Mouse (Mus musculus): Measurements from ENCODE around the gene Kbtbd2. TPM values are rescaled to one million over a fixed set of nuclear protein-coding genes. Genes with fewer than 3 reads are reported as not detected.

Kbtbd2 gene
- polyA plus RNA-seq, 2 experiments, result 17.6 to 25.1 TPM

DNA sequence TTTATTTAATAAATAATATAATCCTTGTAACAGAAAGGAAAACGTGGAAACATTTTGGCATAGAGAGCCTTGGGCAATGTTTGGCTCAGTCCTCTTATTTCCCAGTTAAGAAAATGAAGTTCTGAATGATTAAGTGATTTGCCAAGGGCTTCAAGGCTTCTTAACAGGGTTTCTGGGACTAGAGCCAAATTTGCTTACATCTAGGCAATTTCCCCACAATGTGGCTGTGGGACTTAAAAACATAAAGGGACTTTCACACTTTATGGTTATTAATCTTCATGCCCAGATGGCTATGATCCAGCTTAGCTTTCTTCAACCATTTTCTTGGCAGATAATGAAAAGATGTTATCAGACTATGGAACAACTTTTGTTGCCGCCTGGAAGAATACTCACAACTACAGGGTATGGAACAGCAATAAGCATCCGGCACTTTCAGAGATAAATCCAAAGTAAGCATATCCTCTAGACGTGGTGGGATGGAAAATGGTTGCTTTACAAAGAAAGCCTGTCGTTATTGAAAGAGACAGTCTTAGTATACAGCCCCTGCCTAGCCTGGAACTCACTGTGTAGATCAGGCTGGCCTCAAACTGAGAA lies 51.6 kb downstream of the Kbtbd2 start:
- Histone ChIP-seq H3K4me2 (replicated peaks; ENCODE audit: low read depth, low read length, severe bottlenecking) (no peak overlapping the region), H3K9ac (ENCODE audit: low read depth, low read length, severe bottlenecking) (no peak overlapping the region), H3K4me1 (ENCODE audit: control insufficient read depth, insufficient read depth, low read length) (no peaks in the 10 kb centered on the region), H3K27ac (replicated peaks; ENCODE audit: low read depth, low read length) (no peak overlapping the region), H3K27me3 (ENCODE audit: control insufficient read depth, insufficient read depth, low read length) (no peaks in the 10 kb centered on the region), H3K4me3 (replicated peaks; ENCODE audit: low read length) (no peak overlapping the region), H3K9me3 (ENCODE audit: control insufficient read depth, low read length) (no peaks in the 10 kb centered on the region), H3K36me3 (ENCODE audit: control insufficient read depth, insufficient read depth, low read length) (peaks cover 36% of the 10 kb centered on the region)
- no peak for TF ChIP-seq POLR2A (IDR thresholded peaks at IDR 0.05; ENCODE audit: borderline replicate concordance, extremely low read depth, insufficient read depth, insufficient read length)
- 63% methylated on average over 5 of the region's 5 CpGs for WGBS
- peak; percentile 79 for DNase-seq (ENCODE audit: low spot score)
- no peak for ATAC-seq (ENCODE audit: low FRiP score, low read depth)

DNA sequence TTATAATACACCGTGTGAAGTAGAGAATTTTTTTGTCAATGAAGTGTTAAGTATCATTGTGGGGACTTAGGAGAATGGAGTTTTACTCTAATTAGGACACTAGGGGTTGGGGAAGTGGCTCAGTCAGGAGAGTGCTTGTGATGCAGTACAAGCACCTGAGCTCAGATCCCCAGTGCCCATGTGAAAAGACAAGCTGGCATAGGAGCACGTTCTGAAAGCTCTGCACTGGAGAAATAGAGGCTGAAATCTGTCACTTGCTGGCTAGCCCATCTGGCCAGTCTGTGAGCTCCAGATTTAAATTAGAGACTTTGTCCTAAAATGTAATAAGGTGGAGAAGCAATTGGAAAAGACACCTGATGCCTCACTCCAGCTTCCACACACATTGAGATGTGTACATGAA lies 65.1 kb downstream of the Kbtbd2 start:
- Histone ChIP-seq H3K4me1 (ENCODE audit: control insufficient read depth, insufficient read depth, low read length) (no peaks in the 10 kb centered on the region), H3K4me2 (replicated peaks; ENCODE audit: low read depth, low read length, severe bottlenecking) (no peak overlapping the region), H3K9ac (ENCODE audit: low read depth, low read length, severe bottlenecking) (no peak overlapping the region), H3K27me3 (ENCODE audit: control insufficient read depth, insufficient read depth, low read length) (no peaks in the 10 kb centered on the region), H3K9me3 (ENCODE audit: control insufficient read depth, low read length) (no peaks in the 10 kb centered on the region), H3K27ac (replicated peaks; ENCODE audit: low read depth, low read length) (no peak overlapping the region), H3K36me3 (ENCODE audit: control insufficient read depth, insufficient read depth, low read length) (peaks cover 62% of the 10 kb centered on the region), H3K4me3 (replicated peaks; ENCODE audit: low read length) (no peak overlapping the region)
- 91% methylated on average over 2 of the region's 2 CpGs for WGBS
- DNase-seq (ENCODE audit: low spot score), result no peak
- ATAC-seq (ENCODE audit: low FRiP score, low read depth), result no peak
- no peak for TF ChIP-seq POLR2A (IDR thresholded peaks at IDR 0.05; ENCODE audit: borderline replicate concordance, extremely low read depth, insufficient read depth, insufficient read length)

Other genes starting within 250 kb of the Kbtbd2 start
- 2.4 and 2.5 TPM in 2 replicates for gene Pde1c, start 228.7 kb downstream of the Kbtbd2 start, polyA plus RNA-seq (2012; rRNA removed)
- gene Pde1c, start 228.7 kb downstream of the Kbtbd2 start, polyA plus RNA-seq (2014; fragmentation: Nextera tagmentation; extraction: Ambion mirVana), result 2.2 and 2.9 TPM in 2 replicates
- 58.5 and 122 TPM in 2 replicates for gene Lsm5, start 93.1 kb downstream of the Kbtbd2 start, polyA plus RNA-seq (2012; rRNA removed)
- gene Lsm5, start 93.1 kb downstream of the Kbtbd2 start, polyA plus RNA-seq (2014; fragmentation: Nextera tagmentation; extraction: Ambion mirVana), result 127 and 135 TPM in 2 replicates
- 9.0 and 9.4 TPM in 2 replicates for gene Avl9, start 82.9 kb downstream of the Kbtbd2 start, polyA plus RNA-seq (2012; rRNA removed)
- 13.0 and 13.3 TPM in 2 replicates for gene Avl9, start 82.9 kb downstream of the Kbtbd2 start, polyA plus RNA-seq (2014; fragmentation: Nextera tagmentation; extraction: Ambion mirVana)
- 232 and 239 TPM in 2 replicates for gene Fkbp9, start 34.2 kb upstream of the Kbtbd2 start, polyA plus RNA-seq (2012; rRNA removed)
- gene Fkbp9, start 34.2 kb upstream of the Kbtbd2 start, polyA plus RNA-seq (2014; fragmentation: Nextera tagmentation; extraction: Ambion mirVana), result 205 and 219 TPM in 2 replicates
- gene Nt5c3, start 126.1 kb upstream of the Kbtbd2 start, polyA plus RNA-seq (2012; rRNA removed), result 18.8 and 22.7 TPM in 2 replicates
- gene Nt5c3, start 126.1 kb upstream of the Kbtbd2 start, polyA plus RNA-seq (2014; fragmentation: Nextera tagmentation; extraction: Ambion mirVana), result 60.3 and 62.9 TPM in 2 replicates
- gene Vmn1r4, start 126.2 kb upstream of the Kbtbd2 start, polyA plus RNA-seq (2012; rRNA removed), result 0.15 and 0.24 TPM in 2 replicates
- gene Vmn1r4, start 126.2 kb upstream of the Kbtbd2 start, polyA plus RNA-seq (2014; fragmentation: Nextera tagmentation; extraction: Ambion mirVana), result 0.12 and 0.29 TPM in 2 replicates
- gene Vmn1r5, start 172.5 kb upstream of the Kbtbd2 start, polyA plus RNA-seq (2012; rRNA removed), result not detected in 2 replicates
- gene Vmn1r5, start 172.5 kb upstream of the Kbtbd2 start, polyA plus RNA-seq (2014; fragmentation: Nextera tagmentation; extraction: Ambion mirVana), result not detected in 2 replicates
- not detected in 2 replicates for gene Vmn1r6, start 199.4 kb upstream of the Kbtbd2 start, polyA plus RNA-seq (2012; rRNA removed)
- not detected in 2 replicates for gene Vmn1r6, start 199.4 kb upstream of the Kbtbd2 start, polyA plus RNA-seq (2014; fragmentation: Nextera tagmentation; extraction: Ambion mirVana)
- gene Vmn1r7, start 227.5 kb upstream of the Kbtbd2 start, polyA plus RNA-seq (2012; rRNA removed), result not detected in 2 replicates
- not detected in 2 replicates for gene Vmn1r7, start 227.5 kb upstream of the Kbtbd2 start, polyA plus RNA-seq (2014; fragmentation: Nextera tagmentation; extraction: Ambion mirVana)
- gene Vmn1r8, start 234.5 kb upstream of the Kbtbd2 start, polyA plus RNA-seq (2012; rRNA removed), result not detected in 2 replicates
- not detected in 2 replicates for gene Vmn1r8, start 234.5 kb upstream of the Kbtbd2 start, polyA plus RNA-seq (2014; fragmentation: Nextera tagmentation; extraction: Ambion mirVana)

Measured in limb, embryonic 14.5 days (tissue).